Mouse (Mus musculus) embryonic facial prominence, embryonic 13.5 days (tissue): Measurements from ENCODE around the gene Dhx15. TPM values are rescaled to one million over a fixed set of nuclear protein-coding genes. Genes with fewer than 3 reads are reported as not detected.

ENCODE experiments used
- ATAC-seq: fragments of 200-750 bp; cut with Nextera tagmentation; 2 replicates; pipeline ENCODE4 v1.8.0; 2017; ENCODE audit warnings: low read depth; ENCODE audit not compliant: insufficient number of reproducible peaks, insufficient read depth, low FRiP score, low TSS enrichment
- H3K27ac ChIP-seq: fragments of 300-500 bp; sonication (generic); 2 replicates; pipeline ENCODE4 v1.5.1; 2015; ENCODE audit warnings: moderate library complexity, mild to moderate bottlenecking, inconsistent platforms
- H3K27me3 ChIP-seq: fragments of 300-500 bp; sonication (generic); 2 replicates; pipeline ENCODE4 v1.6.1; 2015; ENCODE audit warnings: mild to moderate bottlenecking, inconsistent platforms
- H3K36me3 ChIP-seq: fragments of 300-500 bp; sonication (generic); 2 replicates; pipeline ENCODE4 v1.6.1; 2015; ENCODE audit warnings: mild to moderate bottlenecking, inconsistent platforms
- H3K4me1 ChIP-seq: fragments of 300-500 bp; sonication (generic); 2 replicates; pipeline ENCODE4 v1.6.1; 2015; ENCODE audit warnings: inconsistent platforms
- H3K4me2 ChIP-seq: fragments of 300-500 bp; sonication (generic); 2 replicates; pipeline ENCODE4 v1.6.1; 2015; ENCODE audit warnings: moderate library complexity, mild to moderate bottlenecking, inconsistent platforms
- H3K4me3 ChIP-seq: fragments of 300-500 bp; sonication (generic); 2 replicates; pipeline ENCODE4 v1.5.1; 2015; ENCODE audit warnings: mild to moderate bottlenecking, inconsistent platforms
- H3K9ac ChIP-seq: fragments of 300-500 bp; sonication (generic); 2 replicates; pipeline ENCODE4 v1.6.1; 2015; ENCODE audit warnings: mild to moderate bottlenecking, inconsistent platforms
- H3K9me3 ChIP-seq: fragments of 300-500 bp; sonication (generic); 2 replicates; pipeline ENCODE4 v1.6.1; 2016; ENCODE audit warnings: inconsistent platforms
- WGBS: fragments of 180-500 bp; shearing (Covaris S2); methylation state at CpG from one replicate; pipeline ENCODE4 v1.1.7; 2015; ENCODE audit warnings: mixed read lengths; 5-methylcytosine and 5-hydroxymethylcytosine counted together
- polyA plus RNA-seq: library from polyadenylated mRNA; unstranded; fragments of >200 nt; fragmentation: Nextera tagmentation; extraction: Ambion mirVana; gene quantifications from 2 replicates; pipeline ENCODE4 v1.2.1, GENCODE M21; 2015

Gene Dhx15
- polyA plus RNA-seq, 1 experiment from 2014 or later = 176 TPM

DNA sequence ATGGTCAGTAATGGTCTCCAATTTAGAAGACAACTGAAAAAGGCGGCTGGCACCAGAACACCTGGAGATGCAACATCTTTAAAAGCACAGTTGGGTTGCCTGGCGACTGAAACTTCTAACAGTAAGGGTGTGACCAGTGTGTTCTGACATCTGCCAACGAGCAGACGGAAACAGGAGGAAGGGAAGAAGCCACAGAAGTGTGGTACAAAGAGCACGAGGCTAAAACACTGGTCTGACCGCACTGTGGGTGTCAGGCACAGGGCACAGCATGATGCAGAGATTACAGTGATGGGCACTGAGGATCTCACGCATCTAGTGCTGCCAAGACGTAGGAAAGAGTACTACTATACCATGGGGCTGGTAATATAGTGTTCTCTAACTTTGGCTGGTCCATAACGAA is 48.4 kb downstream of the Dhx15 start:
- Histone ChIP-seq H3K4me2 (no peak overlapping the region), H3K4me1 (no peaks in the 10 kb centered on the region), H3K36me3 (peaks cover 23% of the 10 kb centered on the region), H3K9me3 (no peaks in the 10 kb centered on the region), H3K27me3 (no peaks in the 10 kb centered on the region), H3K4me3 (no peak overlapping the region), H3K9ac (no peak overlapping the region), H3K27ac (no peak overlapping the region)
- ATAC-seq = no peak
- WGBS = 90% methylated on average over 9 of the region's 9 CpGs

DNA sequence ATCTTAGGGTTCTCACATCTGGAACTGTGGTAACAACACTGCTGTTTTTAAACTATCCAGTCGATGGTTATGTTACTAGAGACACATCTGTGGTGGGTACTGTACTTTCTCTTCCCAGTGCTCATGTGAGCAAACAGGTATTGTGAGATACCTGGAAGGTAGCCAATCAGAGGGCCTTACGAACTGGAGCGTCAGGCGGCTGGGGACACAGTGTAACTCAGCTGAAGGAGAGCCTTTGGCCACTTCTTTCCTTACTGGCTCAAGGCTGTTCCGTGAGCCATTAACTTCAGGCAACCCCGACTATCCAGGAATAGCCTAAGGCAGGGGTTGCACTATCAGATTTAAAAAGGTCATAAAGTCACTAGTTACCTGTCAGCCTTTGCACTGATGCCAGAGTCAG is 51.5 kb downstream of the Dhx15 start:
- no peaks in the 10 kb centered on the region for H3K27me3 ChIP-seq
- H3K36me3 ChIP-seq = peaks cover 13% of the 10 kb centered on the region; the same call in 1 of the 2 replicates
- H3K27ac ChIP-seq = no peak overlapping the region
- H3K4me3 ChIP-seq = no peak overlapping the region
- no peak overlapping the region for H3K4me2 ChIP-seq
- no peaks in the 10 kb centered on the region for H3K4me1 ChIP-seq
- 71% methylated on average over 6 of the region's 6 CpGs for WGBS
- ATAC-seq = no peak
- no peaks in the 10 kb centered on the region for H3K9me3 ChIP-seq
- no peak overlapping the region for H3K9ac ChIP-seq

DNA sequence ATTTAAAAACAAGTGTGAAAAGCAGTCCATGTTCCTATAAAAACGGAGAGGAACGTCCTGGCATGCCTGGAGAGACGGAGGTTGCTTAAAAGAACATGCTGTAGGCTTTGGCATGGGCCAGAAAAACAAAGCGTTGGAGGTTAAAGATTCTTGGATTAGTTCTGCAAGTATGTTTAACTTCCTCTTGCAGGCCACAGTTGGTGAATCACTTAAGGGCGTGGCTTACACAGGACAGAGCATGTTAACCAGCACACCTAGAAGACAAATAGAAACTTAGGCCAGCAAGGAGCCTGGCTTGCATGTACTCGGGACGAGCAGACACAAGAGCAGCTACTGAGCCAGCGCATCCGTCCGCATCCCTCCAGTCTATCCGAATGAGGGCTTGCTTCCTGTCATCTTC is 52.2 kb downstream of the Dhx15 start:
- Histone ChIP-seq H3K4me2 (no peak overlapping the region), H3K4me3 (no peak overlapping the region), H3K27me3 (no peaks in the 10 kb centered on the region), H3K27ac (no peak overlapping the region), H3K9ac (no peak overlapping the region), H3K36me3 (peaks cover 13% of the 10 kb centered on the region; the same call in 1 of the 2 replicates), H3K9me3 (no peaks in the 10 kb centered on the region), H3K4me1 (no peaks in the 10 kb centered on the region)
- no peak for ATAC-seq
- WGBS = 85% methylated on average over 11 of the region's 11 CpGs

DNA sequence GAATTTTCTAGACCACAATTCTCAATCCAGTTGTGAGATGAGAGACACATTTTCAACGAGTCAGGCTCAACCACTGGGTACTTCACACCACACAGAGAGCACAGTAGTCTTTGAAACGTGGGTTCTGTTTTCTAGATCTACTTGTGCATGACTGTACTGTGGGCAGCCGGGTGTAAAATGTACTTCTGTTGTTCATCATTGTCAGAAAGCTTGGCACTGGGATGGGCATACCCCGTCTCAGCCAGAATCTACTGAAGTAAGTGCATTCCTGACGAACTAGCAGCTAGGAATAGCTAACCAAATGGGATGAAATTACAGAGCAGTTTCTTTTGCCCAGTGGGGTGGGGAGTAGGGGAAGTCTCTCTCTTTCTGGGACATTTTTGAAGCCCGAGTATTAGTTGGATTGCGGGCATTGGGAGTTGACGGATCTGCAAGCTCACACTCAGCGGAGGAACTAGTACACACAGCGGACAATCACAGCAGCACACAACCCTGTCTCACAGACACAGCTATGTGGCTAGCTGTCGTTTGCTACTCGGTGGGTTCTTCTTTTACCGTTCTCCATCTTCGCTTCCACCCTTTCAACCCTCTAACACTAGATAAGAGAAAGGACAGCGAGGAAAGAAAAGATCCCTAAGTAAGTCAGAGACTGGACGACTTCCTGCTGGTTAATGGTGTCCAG is 54.7 kb downstream of the Dhx15 start:
- Histone ChIP-seq H3K9ac (no peak overlapping the region), H3K4me1 (no peaks in the 10 kb centered on the region), H3K36me3 (peaks cover 3% of the 10 kb centered on the region; the same call in 1 of the 2 replicates), H3K4me2 (no peak overlapping the region), H3K9me3 (no peaks in the 10 kb centered on the region), H3K27me3 (no peaks in the 10 kb centered on the region), H3K27ac (0 out of 2 replicates have a peak overlapping the region, but pooled peaks have one; percentile 16), H3K4me3 (no peak overlapping the region)
- WGBS = 79% methylated on average over 16 of the region's 16 CpGs
- no peak for ATAC-seq

DNA sequence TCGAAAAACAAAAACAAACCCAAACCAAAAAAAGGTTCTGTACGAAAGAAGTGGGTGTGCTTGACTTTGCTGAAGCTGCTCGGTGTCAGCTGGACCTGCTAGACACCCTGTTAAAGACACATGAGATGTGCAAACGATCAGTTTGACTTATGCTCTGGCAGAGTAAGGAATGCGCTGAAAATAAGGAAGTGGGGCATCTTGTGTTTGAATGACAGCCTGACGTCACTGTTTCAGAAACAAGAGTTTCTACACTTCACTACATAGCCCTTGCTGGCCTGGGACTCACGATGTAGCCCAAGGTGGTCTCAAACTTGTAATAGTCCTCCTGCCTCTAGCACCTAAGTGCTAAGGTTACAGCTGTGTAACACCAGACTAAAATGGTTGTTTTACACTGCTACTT is 57.5 kb downstream of the Dhx15 start:
- no peak overlapping the region for H3K27ac ChIP-seq
- H3K9me3 ChIP-seq = no peaks in the 10 kb centered on the region
- no peak for ATAC-seq
- no peak overlapping the region for H3K9ac ChIP-seq
- H3K36me3 ChIP-seq = no peaks in the 10 kb centered on the region
- no peaks in the 10 kb centered on the region for H3K27me3 ChIP-seq
- H3K4me3 ChIP-seq = no peak overlapping the region
- H3K4me2 ChIP-seq = no peak overlapping the region
- 89% methylated on average over 7 of the region's 7 CpGs for WGBS
- H3K4me1 ChIP-seq = no peaks in the 10 kb centered on the region

DNA sequence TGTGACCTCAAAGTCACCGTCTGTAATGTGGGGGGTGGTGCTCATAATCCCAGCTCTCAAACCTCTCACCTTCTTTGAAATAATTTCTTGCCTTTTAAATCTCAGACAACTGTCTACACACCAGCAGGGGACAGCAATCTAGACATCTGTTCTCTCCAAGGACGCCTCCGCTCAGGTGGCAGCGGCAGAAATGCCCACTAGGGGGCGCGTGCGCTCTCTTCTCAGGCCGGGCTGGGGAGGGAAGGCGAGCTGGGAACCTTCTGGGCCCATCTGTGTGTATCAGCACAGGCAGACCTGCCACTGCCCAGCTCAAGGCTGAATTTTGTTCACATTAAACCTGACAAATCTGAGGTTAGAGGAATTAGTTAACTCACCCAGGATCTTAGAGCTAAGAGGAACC is 58.2 kb downstream of the Dhx15 start:
- Histone ChIP-seq H3K27ac (no peak overlapping the region), H3K36me3 (no peaks in the 10 kb centered on the region), H3K4me1 (no peaks in the 10 kb centered on the region), H3K4me2 (no peak overlapping the region), H3K9ac (no peak overlapping the region), H3K9me3 (no peaks in the 10 kb centered on the region), H3K4me3 (no peak overlapping the region), H3K27me3 (no peaks in the 10 kb centered on the region)
- ATAC-seq = no peak
- WGBS = 14% methylated on average over 9 of the region's 9 CpGs

DNA sequence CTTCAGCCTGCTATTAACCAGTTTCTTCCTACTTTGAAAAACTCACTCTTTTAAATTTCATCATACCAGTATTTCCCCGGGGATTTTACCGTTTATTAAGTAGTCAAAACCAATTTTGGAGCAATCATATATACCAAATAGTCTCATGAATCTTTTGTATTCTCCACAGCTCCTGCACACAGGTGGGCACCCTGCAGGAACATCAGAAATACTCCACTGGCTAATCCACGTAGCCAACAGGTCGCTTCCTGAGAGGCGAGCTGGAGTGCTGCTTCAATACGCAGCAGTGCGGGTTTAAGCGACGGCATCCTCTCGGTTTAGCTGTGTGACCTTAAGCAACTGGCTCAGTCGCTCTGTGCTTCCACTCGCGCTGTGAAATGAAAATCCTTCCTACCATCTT is 58.9 kb downstream of the Dhx15 start:
- Histone ChIP-seq H3K27me3 (no peaks in the 10 kb centered on the region), H3K27ac (no peak overlapping the region), H3K4me3 (no peak overlapping the region), H3K9ac (no peak overlapping the region), H3K36me3 (no peaks in the 10 kb centered on the region), H3K9me3 (no peaks in the 10 kb centered on the region), H3K4me1 (peaks cover 4% of the 10 kb centered on the region; the same call in 1 of the 2 replicates), H3K4me2 (no peak overlapping the region)
- WGBS = 87% methylated on average over 13 of the region's 13 CpGs
- no peak for ATAC-seq

DNA sequence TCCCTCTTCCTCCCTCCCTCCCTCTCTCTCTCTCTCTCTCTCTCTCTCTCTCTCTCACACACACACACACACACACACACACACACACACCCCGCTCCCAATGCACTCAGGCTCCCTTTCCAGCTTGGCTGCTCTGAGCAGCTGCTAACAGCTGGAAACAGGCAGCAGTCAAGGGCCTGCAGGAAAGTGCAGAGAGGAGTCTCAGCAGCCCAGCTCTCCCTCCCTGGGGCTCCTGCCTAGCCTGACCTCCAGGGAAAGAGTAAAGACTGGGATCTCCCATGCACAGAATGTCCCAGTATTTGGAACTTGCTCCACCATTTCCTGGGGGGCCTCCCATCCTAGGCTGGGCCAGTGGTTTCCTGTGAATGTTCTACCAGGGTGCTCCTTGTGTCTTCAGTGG is 59.8 kb downstream of the Dhx15 start:
- Histone ChIP-seq H3K27ac (no peak overlapping the region), H3K9me3 (no peaks in the 10 kb centered on the region), H3K36me3 (no peaks in the 10 kb centered on the region), H3K4me1 (peaks cover 12% of the 10 kb centered on the region; the same call in 1 of the 2 replicates), H3K9ac (no peak overlapping the region), H3K27me3 (no peaks in the 10 kb centered on the region), H3K4me2 (no peak overlapping the region), H3K4me3 (no peak overlapping the region)
- ATAC-seq = no peak
- 80% methylated on average over 1 of the region's 1 CpGs for WGBS

DNA sequence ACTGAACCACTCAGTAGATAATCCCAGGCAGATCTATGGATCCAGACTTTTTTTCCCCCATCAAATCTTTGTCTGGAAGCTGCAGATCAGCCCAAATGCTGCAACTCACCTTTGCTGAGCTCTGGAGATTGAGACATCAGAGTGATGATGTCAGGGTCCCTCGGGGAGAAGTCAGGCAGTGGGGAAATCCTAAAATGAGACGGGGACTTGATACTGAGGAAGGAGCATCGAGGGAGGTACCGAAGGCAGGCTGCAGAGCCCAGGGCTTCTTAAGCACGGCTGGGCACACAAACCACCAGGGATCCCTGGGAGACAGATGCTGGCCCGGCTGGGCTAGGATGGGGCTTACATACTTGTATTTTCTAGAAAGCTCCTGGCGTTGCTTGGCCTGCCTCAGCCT is 64.1 kb downstream of the Dhx15 start:
- Histone ChIP-seq H3K9me3 (no peaks in the 10 kb centered on the region), H3K27ac (peak overlapping the region; percentile 44; the same call in 1 of the 2 replicates), H3K4me2 (no peak overlapping the region), H3K4me1 (peaks cover 14% of the 10 kb centered on the region; the same call in 1 of the 2 replicates), H3K36me3 (no peaks in the 10 kb centered on the region), H3K9ac (no peak overlapping the region), H3K27me3 (no peaks in the 10 kb centered on the region), H3K4me3 (no peak overlapping the region)
- WGBS = 52% methylated on average over 7 of the region's 7 CpGs
- no peak for ATAC-seq

DNA sequence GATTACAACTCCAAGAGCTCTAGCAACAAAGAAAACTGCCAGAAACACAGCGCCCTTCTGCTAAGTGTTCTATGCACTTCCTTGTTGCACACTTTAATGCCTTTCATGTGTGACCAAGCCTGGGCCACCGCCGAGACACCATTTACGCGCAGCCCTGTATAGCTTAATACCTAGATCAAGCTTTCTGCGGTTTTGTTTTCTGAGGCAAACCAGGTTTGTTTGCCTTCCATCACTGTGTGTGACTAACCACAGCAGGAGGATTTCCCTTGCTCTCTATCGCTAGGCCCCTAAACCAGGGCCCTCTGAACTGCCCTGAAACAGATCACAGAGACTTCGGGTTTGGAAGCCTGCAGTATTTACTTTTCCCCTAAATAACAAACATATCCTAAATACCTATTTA is 64.5 kb downstream of the Dhx15 start:
- Histone ChIP-seq H3K27ac (peak overlapping the region; percentile 44; the same call in 1 of the 2 replicates), H3K27me3 (no peaks in the 10 kb centered on the region), H3K36me3 (no peaks in the 10 kb centered on the region), H3K4me3 (no peak overlapping the region), H3K4me1 (peaks cover 14% of the 10 kb centered on the region; the same call in 1 of the 2 replicates), H3K9me3 (no peaks in the 10 kb centered on the region), H3K9ac (no peak overlapping the region), H3K4me2 (no peak overlapping the region)
- WGBS = 35% methylated on average over 8 of the region's 8 CpGs
- ATAC-seq = no peak

DNA sequence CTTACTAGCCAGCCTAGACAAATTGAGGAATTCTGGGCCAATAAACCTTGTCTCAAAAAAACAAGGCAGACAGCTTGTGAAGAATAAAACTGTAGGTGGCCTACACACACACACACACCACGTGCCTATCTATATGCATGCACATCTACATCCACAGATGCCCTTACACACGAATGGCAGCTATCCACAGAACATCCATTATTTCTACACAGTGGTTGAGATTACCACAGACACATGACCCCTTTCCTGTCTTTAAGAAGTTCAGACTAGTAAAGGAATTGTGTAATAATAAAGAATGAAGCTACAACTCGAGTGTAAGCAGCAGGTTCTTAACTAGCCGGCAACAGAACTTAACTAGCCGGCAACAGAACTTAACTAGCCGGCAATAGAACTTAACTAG is 68.2 kb downstream of the Dhx15 start:
- 86% methylated on average over 6 of the region's 6 CpGs for WGBS
- no peak for ATAC-seq
- no peak overlapping the region for H3K4me3 ChIP-seq

DNA sequence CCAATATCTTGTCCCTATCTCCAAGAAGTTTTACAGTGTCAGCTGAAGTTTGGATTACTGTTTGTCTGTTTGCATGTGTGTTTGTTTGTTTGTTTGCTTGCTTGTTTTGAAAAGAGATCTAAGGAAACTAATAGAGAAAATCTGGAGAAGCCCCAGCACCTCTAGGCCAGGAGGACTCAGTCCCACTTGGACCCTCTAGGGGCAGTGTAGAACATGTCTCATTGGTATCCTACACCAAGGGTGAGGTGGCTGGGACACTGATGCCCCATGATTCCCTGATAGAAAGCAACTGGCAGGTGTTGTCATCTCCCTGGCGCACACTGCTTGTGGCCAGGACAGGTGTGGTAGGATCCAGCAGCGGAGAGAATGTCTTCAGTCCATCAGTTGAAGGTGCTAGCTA is 70.5 kb downstream of the Dhx15 start:
- no peak overlapping the region for H3K27ac ChIP-seq
- no peaks in the 10 kb centered on the region for H3K9me3 ChIP-seq
- ATAC-seq = no peak
- no peak overlapping the region for H3K4me2 ChIP-seq
- WGBS = 60% methylated on average over 2 of the region's 2 CpGs
- H3K4me3 ChIP-seq = no peak overlapping the region
- peaks cover 5% of the 10 kb centered on the region for H3K4me1 ChIP-seq
- no peaks in the 10 kb centered on the region for H3K36me3 ChIP-seq
- peaks cover 26% of the 10 kb centered on the region for H3K27me3 ChIP-seq
- no peak overlapping the region for H3K9ac ChIP-seq

More for the DNA sequence above, 68.2 kb downstream of the Dhx15 start:
- Histone ChIP-seq H3K4me2 (no peak overlapping the region), H3K9me3 (no peaks in the 10 kb centered on the region), H3K4me1 (peaks cover 14% of the 10 kb centered on the region; the same call in 1 of the 2 replicates), H3K27ac (no peak overlapping the region), H3K27me3 (peaks cover 9% of the 10 kb centered on the region), H3K36me3 (no peaks in the 10 kb centered on the region), H3K9ac (no peak overlapping the region)
